Mouse (Mus musculus) CH12.LX (cell line): ENCODE data around the gene Vkorc1l1. TPM values are rescaled to one million over a fixed set of nuclear protein-coding genes. Genes with fewer than 3 reads are reported as not detected.

Experiments
- DNase-seq: peaks from one replicate; pipeline ENCODE4 v3.0.0-alpha.2; 2013; ENCODE audit errors: extremely low read depth
- H3K27ac ChIP-seq: 2 replicates; pipeline ENCODE4 v1.5.1; 2012; ENCODE audit warnings: low read depth, mild to moderate bottlenecking, control low read depth, moderate library complexity; ENCODE audit not compliant: insufficient read depth
- H3K27me3 ChIP-seq: replicated peaks from 2 replicates; pipeline ENCODE3; 2012; ENCODE audit warnings: inconsistent platforms
- H3K36me3 ChIP-seq, 2 experiments: replicated peaks in 1 of 2; 2 replicates each; pipeline versions ENCODE3 to v1.6.1; 2012; ENCODE audit warnings: inconsistent platforms in 1 of 2, low read length in 1 of 2, mild to moderate bottlenecking in 1 of 2, mixed read lengths in 1 of 2, moderate library complexity in 1 of 2; ENCODE audit not compliant: control insufficient read depth in 1 of 2, insufficient read depth in 1 of 2
- H3K4me1 ChIP-seq, 2 experiments: 2 replicates each; pipeline ENCODE4 v1.6.1; 2012; ENCODE audit warnings: inconsistent platforms in 1 of 2, moderate library complexity in 1 of 2; ENCODE audit not compliant: insufficient read depth in 2 of 2, control insufficient read depth in 1 of 2
- H3K4me2 ChIP-seq: 2 replicates; pipeline ENCODE4 v1.6.1; 2012; ENCODE audit warnings: low read depth, mild to moderate bottlenecking, control low read depth; ENCODE audit not compliant: poor library complexity, insufficient read depth, severe bottlenecking
- H3K4me3 ChIP-seq, 3 experiments: fragments of 150-350 bp in 1 of 3; sonication (generic) in 1 of 3; replicated peaks in 1 of 3; 2 replicates each; pipeline versions ENCODE3 to v1.5.1; 2011 to 2012; ENCODE audit warnings: low read depth in 2 of 3, low read length in 2 of 3, mild to moderate bottlenecking in 2 of 3, moderate library complexity in 2 of 3, control low read depth in 1 of 3, improper control_type of control experiment in 1 of 3, inconsistent platforms in 1 of 3, mixed read lengths in 1 of 3; ENCODE audit not compliant: poor library complexity in 1 of 3
- H3K79me2 ChIP-seq: replicated peaks from 2 replicates; pipeline ENCODE4 v1.6.1; 2012; ENCODE audit warnings: mild to moderate bottlenecking, moderate library complexity; ENCODE audit not compliant: control insufficient read depth, poor library complexity, insufficient read depth, severe bottlenecking; ENCODE audit errors: extremely low read depth
- H3K9ac ChIP-seq: 2 replicates; pipeline ENCODE4 v1.6.1; 2012; ENCODE audit warnings: low read depth, mild to moderate bottlenecking, control low read depth, moderate library complexity; ENCODE audit not compliant: insufficient read depth
- H3K9me3 ChIP-seq: replicated peaks from 2 replicates; pipeline ENCODE3; 2012; ENCODE audit warnings: low read length, inconsistent platforms, mixed read lengths
- CHD1 ChIP-seq: IDR thresholded peaks from 2 replicates; pipeline ENCODE4 v1.6.1; 2012; ENCODE audit warnings: low read depth, low read length, improper control_type of control experiment, inconsistent platforms
- CHD2 ChIP-seq: IDR thresholded peaks from 2 replicates; pipeline ENCODE4 v1.6.1; 2011; ENCODE audit warnings: low read length, improper control_type of control experiment
- EP300 ChIP-seq: IDR thresholded peaks from 2 replicates; pipeline ENCODE4 v1.6.1; 2011; ENCODE audit warnings: low read length, improper control_type of control experiment
- ETS1 ChIP-seq: conservative IDR thresholded peaks from 2 replicates; pipeline ENCODE4 v1.6.1; 2012; ENCODE audit warnings: low read depth, mild to moderate bottlenecking, inconsistent platforms, low read length, improper control_type of control experiment, moderate library complexity
- GABPA ChIP-seq: IDR thresholded peaks from 2 replicates; pipeline ENCODE4 v1.6.1; 2012; ENCODE audit warnings: low read depth, low read length, improper control_type of control experiment, inconsistent platforms; ENCODE audit not compliant: insufficient replicate concordance
- HCFC1 ChIP-seq: IDR thresholded peaks from 2 replicates; pipeline ENCODE4 v1.6.1; 2012; ENCODE audit warnings: low read depth, mild to moderate bottlenecking, inconsistent platforms, low read length, improper control_type of control experiment
- IRF4 ChIP-seq: IDR thresholded peaks from 2 replicates; pipeline ENCODE4 v1.6.1; 2014; ENCODE audit warnings: low read depth, mild to moderate bottlenecking, inconsistent platforms, low read length, improper control_type of control experiment
- JUN ChIP-seq: IDR thresholded peaks from 2 replicates; pipeline ENCODE4 v1.6.1; 2011; ENCODE audit warnings: low read depth, mild to moderate bottlenecking, low read length, improper control_type of control experiment, moderate library complexity; ENCODE audit not compliant: insufficient read depth
- MAFK ChIP-seq: IDR thresholded peaks from 2 replicates; pipeline ENCODE4 v1.6.1; 2011; ENCODE audit warnings: low read length, improper control_type of control experiment; ENCODE audit not compliant: insufficient replicate concordance
- MAZ ChIP-seq: IDR thresholded peaks from 2 replicates; pipeline ENCODE4 v1.6.1; 2012; ENCODE audit warnings: low read depth, mild to moderate bottlenecking, inconsistent platforms, low read length, improper control_type of control experiment, moderate library complexity
- MXI1 ChIP-seq: IDR thresholded peaks from 2 replicates; pipeline ENCODE4 v1.6.1; 2011; ENCODE audit warnings: mild to moderate bottlenecking, low read depth, low read length, improper control_type of control experiment
- NRF1 ChIP-seq: IDR thresholded peaks from 2 replicates; pipeline ENCODE4 v1.6.1; 2014; ENCODE audit warnings: low read depth, mild to moderate bottlenecking, inconsistent platforms, low read length, improper control_type of control experiment, moderate library complexity
- PAX5 ChIP-seq: IDR thresholded peaks from 2 replicates; pipeline ENCODE4 v1.6.1; 2012; ENCODE audit warnings: low read length, inconsistent platforms, mixed read lengths
- POLR2A ChIP-seq: IDR thresholded peaks from 2 replicates; pipeline ENCODE4 v1.6.1; 2011; ENCODE audit warnings: low read depth, mild to moderate bottlenecking, improper control_type of control experiment, low read length
- RCOR1 ChIP-seq: conservative IDR thresholded peaks from 2 replicates; pipeline ENCODE4 v1.6.1; 2012; ENCODE audit warnings: low read depth, mild to moderate bottlenecking, inconsistent platforms, low read length, improper control_type of control experiment
- TBP ChIP-seq: conservative IDR thresholded peaks from 2 replicates; pipeline ENCODE4 v1.6.1; 2011; ENCODE audit warnings: low read depth, low read length, improper control_type of control experiment
- TCF12 ChIP-seq: IDR thresholded peaks from 2 replicates; pipeline ENCODE4 v1.6.1; 2014; ENCODE audit warnings: low read depth, mild to moderate bottlenecking, inconsistent platforms, low read length, improper control_type of control experiment
- UBTF ChIP-seq: IDR thresholded peaks from 2 replicates; pipeline ENCODE4 v1.6.1; 2012; ENCODE audit warnings: low read depth, mild to moderate bottlenecking, inconsistent platforms, low read length, improper control_type of control experiment, moderate library complexity
- USF1 ChIP-seq: IDR thresholded peaks from 2 replicates; pipeline ENCODE4 v1.6.1; 2014; ENCODE audit warnings: low read depth, mild to moderate bottlenecking, inconsistent platforms, low read length, improper control_type of control experiment
- USF2 ChIP-seq: conservative IDR thresholded peaks from 2 replicates; pipeline ENCODE4 v1.6.1; 2011; ENCODE audit warnings: low read depth, low read length, improper control_type of control experiment
- ZNF384 ChIP-seq: IDR thresholded peaks from 2 replicates; pipeline ENCODE4 v1.6.1; 2012; ENCODE audit warnings: low read depth, low read length, improper control_type of control experiment, inconsistent platforms
- dilution Hi-C: fragments of 300-500 bp; cut with MboI; formaldehyde crosslinking; loops from 2 replicates; pipeline ENCODE4 v1.14.3; 2020; ENCODE audit warnings: low sequenced_read_pairs; ENCODE audit not compliant: extremely low pct_unique_long_range_greater_than_20kb, extremely low pct_ligation_motif_present
- in situ Hi-C: fragments of 300-500 bp; cut with MboI; formaldehyde crosslinking; loops from 3 replicates; pipeline ENCODE4 v1.14.3; 2019; ENCODE audit warnings: low sequenced_read_pairs, low pct_ligation_motif_present, low pct_unique_long_range_greater_than_20kb, mixed read lengths
- polyA plus RNA-seq: library from polyadenylated mRNA; unstranded; fragments of >175 nt; gene quantifications from 2 replicates; pipeline ENCODE4 v1.2.1, GENCODE M21; 2012; ENCODE audit warnings: low read depth; ENCODE audit not compliant: insufficient read length
- total RNA-seq, 2 experiments: library from RNA; depleted of rRNA; stranded (reverse); fragments of 300-350 nt in 1 of 2; fragments of >200 nt in 1 of 2; gene quantifications; 2 replicates each; pipeline ENCODE4 v1.2.3; 2012 to 2014

Vkorc1l1 gene
- total and polyA plus RNA-seq, 3 experiments: 8.7 to 33.1 (median 31.4) TPM

DNA sequence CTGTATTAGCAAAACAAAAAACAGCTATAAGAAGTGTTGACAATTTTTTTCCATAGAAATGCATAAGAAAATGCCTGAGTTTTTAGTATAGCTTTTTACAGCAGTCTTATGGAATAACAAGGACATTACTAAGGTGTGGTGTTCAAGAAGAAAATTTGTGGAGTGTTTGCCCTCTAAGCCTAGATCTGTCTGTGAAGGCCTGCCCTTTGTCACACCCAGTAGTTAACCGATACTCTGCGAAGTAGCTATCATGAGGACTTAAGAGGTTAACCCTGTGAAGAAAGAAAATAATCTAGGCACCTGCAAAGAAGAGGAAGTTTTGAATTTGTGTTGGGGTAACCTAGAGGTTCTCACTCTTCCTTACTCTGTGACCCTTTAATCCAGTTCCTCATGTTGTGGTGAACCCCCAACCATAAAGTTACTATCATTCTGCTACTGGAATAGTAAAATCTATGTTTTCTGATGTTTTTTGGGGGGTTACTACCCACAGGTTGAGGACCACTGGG, 5.8 kb downstream of the Vkorc1l1 start:
- dilution Hi-C loops (no loop called here), in situ Hi-C loops (no loop called here)
- no peak for DNase-seq
- Histone ChIP-seq H3K4me3 (no peak overlapping the region), H3K9ac (no peak overlapping the region), H3K4me1 (peaks cover 2 to 30% of the 10 kb centered on the region in 2 experiments; a peak in 2 of 4 replicates), H3K27me3 (no peaks in the 10 kb centered on the region), H3K36me3 (peaks cover 4 to 29% of the 10 kb centered on the region in 2 experiments), H3K9me3 (no peaks in the 10 kb centered on the region), H3K27ac (no peak overlapping the region), H3K79me2 (peaks cover 17% of the 10 kb centered on the region), H3K4me2 (no peak overlapping the region)
- TF ChIP-seq TCF12 (no peak), MAFK (no peak), PAX5 (no peak), POLR2A (no peak), MXI1 (no peak)

DNA sequence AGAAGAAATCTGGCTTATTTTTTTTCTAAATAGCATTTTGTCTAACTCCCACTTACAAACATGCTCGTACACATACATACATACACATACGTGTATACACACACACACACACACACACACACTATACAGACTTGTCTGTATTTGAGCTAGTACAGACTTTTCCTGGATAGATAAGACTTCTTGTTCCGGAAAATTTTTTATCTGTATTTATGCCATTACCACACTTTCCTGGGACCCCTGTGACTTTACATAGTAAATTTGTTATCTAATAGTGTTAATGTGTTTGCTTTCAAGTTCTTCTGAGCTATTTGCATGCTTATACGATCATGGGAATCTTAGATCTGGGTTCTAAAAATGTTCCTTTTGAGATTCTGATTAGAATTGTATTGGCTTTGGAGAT, 10.4 kb downstream of the Vkorc1l1 start:
- dilution Hi-C loops (no loop called here), in situ Hi-C loops (no loop called here)
- Histone ChIP-seq H3K27me3 (no peaks in the 10 kb centered on the region), H3K27ac (no peak overlapping the region), H3K4me1 (peaks cover 2 to 22% of the 10 kb centered on the region in 2 experiments; a peak in 1 of 4 replicates), H3K36me3 (peaks cover 0 to 26% of the 10 kb centered on the region in 2 experiments), H3K4me3 (no peak overlapping the region), H3K79me2 (peaks cover 10% of the 10 kb centered on the region; the same call in 1 of the 2 replicates), H3K9me3 (no peaks in the 10 kb centered on the region), H3K4me2 (no peak overlapping the region), H3K9ac (no peak overlapping the region)
- TF ChIP-seq PAX5 (no peak), GABPA (no peak), IRF4 (no peak), RCOR1 (no peak), USF2 (no peak), NRF1 (no peak), UBTF (no peak), ETS1 (no peak), CHD1 (no peak), EP300 (no peak), USF1 (no peak), JUN (no peak), ZNF384 (no peak), MAZ (no peak), TBP (no peak), HCFC1 (no peak), CHD2 (no peak)
- DNase-seq: no peak
